Mouse (Mus musculus): Measurements from ENCODE around the gene Rabl6.

Rabl6 gene

GRCm38 (mm10) chr2:25596765-25597510 is 11.4 kb downstream of the Rabl6 start:
- WGBS, result 93% methylated on average over 5 of the region's 5 CpGs

GRCm38 (mm10) chr2:25591863-25592262 is 16.5 kb downstream of the Rabl6 start:
- WGBS, result 65% methylated on average over 2 of the region's 2 CpGs

- WGBS, result 83% methylated on average over 8 of the region's 8 CpGs
Measured at GRCm38 (mm10) chr2:25588227-25588907, 20.0 kb downstream of the Rabl6 start.

GRCm38 (mm10) chr2:25587290-25587689 is 21.0 kb downstream of the Rabl6 start:
- WGBS, result 92% methylated on average over 8 of the region's 8 CpGs

GRCm38 (mm10) chr2:25585601-25586000 is 22.7 kb downstream of the Rabl6 start:
- 52% methylated on average over 3 of the region's 3 CpGs for WGBS

GRCm38 (mm10) chr2:25584856-25585255 is 23.5 kb downstream of the Rabl6 start:
- WGBS, result 59% methylated on average over 4 of the region's 4 CpGs

GRCm38 (mm10) chr2:25584152-25584551 is 24.2 kb downstream of the Rabl6 start:
- WGBS, result 84% methylated on average over 3 of the region's 3 CpGs

GRCm38 (mm10) chr2:25583571-25583970 is 24.8 kb downstream of the Rabl6 start:
- WGBS, result 50% methylated on average over 4 of the region's 4 CpGs

- WGBS, result 58% methylated on average over 6 of the region's 6 CpGs
Measured at GRCm38 (mm10) chr2:25583120-25583481, 25.2 kb downstream of the Rabl6 start.

- 35% methylated on average over 12 of the region's 12 CpGs for WGBS
Measured at GRCm38 (mm10) chr2:25582466-25583119, 25.7 kb downstream of the Rabl6 start.

GRCm38 (mm10) chr2:25581901-25582301 is 26.4 kb downstream of the Rabl6 start:
- WGBS, result 4% methylated on average over 6 of the region's 6 CpGs

GRCm38 (mm10) chr2:25581294-25581864 is 26.9 kb downstream of the Rabl6 start, which contains the start of gene Ajm1:
Gene Ajm1, minus strand, starts transcription at chr2:25581757.
- WGBS, result 3% methylated on average over 19 of the region's 19 CpGs

GRCm38 (mm10) chr2:25580621-25581101 is 27.7 kb downstream of the Rabl6 start:
- WGBS, result 17% methylated on average over 6 of the region's 6 CpGs

GRCm38 (mm10) chr2:25579737-25580460 is 28.4 kb downstream of the Rabl6 start:
- 27% methylated on average over 27 of the region's 27 CpGs for WGBS

GRCm38 (mm10) chr2:25578796-25579736 is 29.3 kb downstream of the Rabl6 start:
- WGBS, result 42% methylated on average over 77 of the region's 77 CpGs

- 41% methylated on average over 75 of the region's 75 CpGs for WGBS
Measured at GRCm38 (mm10) chr2:25577951-25578795, 30.1 kb downstream of the Rabl6 start.

GRCm38 (mm10) chr2:25576965-25577891 is 31.1 kb downstream of the Rabl6 start:
- 26% methylated on average over 92 of the region's 92 CpGs for WGBS

Measured in cerebral cortex, adult 2 months (tissue).